Mouse (Mus musculus) gastrocnemius, adult 8-10 months (tissue): ENCODE data around the gene Slc26a10. TPM values are rescaled to one million over a fixed set of nuclear protein-coding genes. Genes with fewer than 3 reads are reported as not detected.

ENCODE experiments used
- DNase-seq, 2 experiments: peaks; one replicate each; pipeline ENCODE4 v3.0.0; 2022; ENCODE audit warnings: low spot score in 2 of 2
- total RNA-seq, 4 experiments: library from RNA; stranded (reverse); gene quantifications; 2 replicates each; pipeline ENCODE4 v1.2.4; 2022

Slc26a10 gene
- total RNA-seq, 4 experiments from 2014 or later: 1.8 to 4.1 (median 2.7) TPM

DNA sequence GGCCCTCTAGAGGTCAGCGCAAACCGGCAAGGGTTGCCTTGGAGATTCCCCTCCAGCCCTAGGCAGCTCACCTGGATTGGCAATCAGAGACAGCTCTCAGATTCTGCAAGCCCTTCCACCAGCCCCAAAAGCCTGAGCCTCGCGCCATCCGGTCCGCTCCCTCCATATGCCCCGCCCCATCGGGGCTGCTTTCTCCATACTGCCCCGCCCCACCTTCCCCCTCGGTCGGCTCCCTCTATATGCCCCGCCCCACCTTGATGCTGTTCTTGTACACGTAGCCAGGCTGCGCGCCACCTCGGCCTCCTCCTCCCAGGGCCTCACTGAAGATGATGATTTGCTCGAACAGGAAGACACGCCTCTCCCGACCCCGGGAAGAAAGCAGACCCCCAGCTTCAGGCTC, 3.3 kb upstream of the Slc26a10 start:
- no peak for DNase-seq

DNA sequence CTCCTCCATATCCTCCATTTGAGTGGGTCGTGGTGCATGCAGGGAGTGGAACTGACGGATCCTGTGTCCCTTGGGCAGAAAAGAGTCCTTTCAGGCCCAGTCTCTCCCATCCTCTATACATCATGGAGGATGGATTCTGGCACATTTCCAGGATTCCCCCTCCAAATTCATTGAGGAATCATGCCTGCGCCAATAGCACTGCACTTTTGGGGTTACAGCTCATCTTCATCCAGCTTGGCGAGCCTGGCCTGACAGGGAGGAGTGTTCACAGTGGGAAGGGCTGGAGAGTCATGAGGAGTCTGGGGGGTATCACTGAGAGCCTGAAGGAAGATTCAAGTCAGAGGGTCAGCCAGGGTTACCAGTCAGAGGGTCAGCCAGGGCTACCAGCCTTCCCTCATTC, 2.2 kb upstream of the Slc26a10 start:
- no peak for DNase-seq

- no peak for DNase-seq
Measured at GRCm38 (mm10) chr10:127181566-127181965, 1.1 kb upstream of the Slc26a10 start.

- no peak for DNase-seq
Measured at GRCm38 (mm10) chr10:127180695-127181047, 226 bp upstream of the Slc26a10 start.

- no peak for DNase-seq
Measured at GRCm38 (mm10) chr10:127178286-127179027, 2.0 kb downstream of the Slc26a10 start.

- peak; percentile 42 to 46 for DNase-seq
Measured at GRCm38 (mm10) chr10:127177719-127178118, 2.7 kb downstream of the Slc26a10 start.

DNA sequence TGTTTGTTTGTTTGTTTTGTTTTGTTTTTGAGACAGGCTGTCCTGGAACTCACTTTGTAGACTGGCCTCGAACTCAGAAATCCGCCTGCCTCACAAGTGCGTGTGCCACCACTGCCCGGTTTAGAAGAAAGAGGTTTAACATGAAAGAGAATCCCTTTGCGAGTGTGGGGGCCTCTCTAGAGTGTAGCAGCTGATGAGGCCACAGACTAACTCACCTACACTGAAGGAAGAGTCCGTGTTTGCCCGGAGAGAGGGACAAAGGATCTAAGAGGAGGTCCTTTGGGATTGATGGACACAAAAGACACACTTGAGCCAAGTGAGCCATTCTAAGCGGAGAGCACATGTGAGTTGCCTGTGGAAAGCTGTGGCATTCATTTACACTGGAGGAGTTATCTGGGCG, 3.2 kb downstream of the Slc26a10 start:
- no peak for DNase-seq

- peak in 1 of 2 experiments; percentile 1 for DNase-seq
Measured at GRCm38 (mm10) chr10:127176756-127177155, 3.7 kb downstream of the Slc26a10 start.

GRCm38 (mm10) chr10:127176228-127176627, 4.2 kb downstream of the Slc26a10 start:
- DNase-seq: no peak

- DNase-seq: no peak
Measured at GRCm38 (mm10) chr10:127174170-127174569, 6.3 kb downstream of the Slc26a10 start.

DNA sequence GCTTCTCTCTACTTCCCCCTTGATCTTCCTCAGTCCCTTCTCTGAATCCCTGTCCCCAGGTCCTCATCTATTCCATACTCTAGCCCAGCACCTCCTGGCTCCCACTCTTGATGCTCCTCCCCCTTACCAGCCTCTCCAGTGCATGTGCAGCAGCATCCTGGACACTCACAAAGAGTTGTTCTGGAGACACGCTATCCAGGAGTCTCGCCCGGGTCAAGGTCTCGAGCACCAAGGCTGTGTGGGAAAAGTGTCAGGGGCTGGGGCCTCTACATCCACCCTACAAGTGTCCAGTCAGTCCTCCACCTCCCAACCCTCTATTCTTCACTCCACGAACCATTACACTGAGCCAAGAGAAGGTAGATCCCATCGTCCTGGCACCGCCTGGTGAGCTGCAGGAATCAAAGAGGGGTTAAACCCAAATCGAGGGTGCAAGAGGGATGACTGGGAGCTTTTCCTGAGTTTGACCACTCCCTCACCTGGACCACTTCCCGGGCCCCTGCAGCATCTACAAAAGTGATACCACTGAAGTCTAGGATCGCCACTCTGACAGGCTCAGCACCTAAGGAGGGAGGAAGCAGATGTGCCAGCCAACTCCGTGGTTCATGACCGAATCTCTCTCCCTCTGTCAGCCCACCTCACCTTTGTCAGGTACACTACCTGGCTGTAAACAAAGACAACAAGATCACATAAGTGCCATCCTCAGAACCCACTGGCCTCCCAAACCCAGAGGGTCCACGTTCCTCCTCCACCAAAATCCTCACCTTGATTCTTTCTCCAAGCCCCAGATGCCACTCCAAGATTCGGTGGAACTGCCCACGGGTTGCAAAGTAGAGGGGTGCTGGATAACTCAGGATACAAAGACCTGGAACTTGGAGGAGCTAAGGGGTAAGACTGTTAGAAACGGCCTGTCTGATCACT, 7.0 kb downstream of the Slc26a10 start:
- no peak for DNase-seq

GRCm38 (mm10) chr10:127171631-127172200, 8.7 kb downstream of the Slc26a10 start:
- DNase-seq: no peak

DNA sequence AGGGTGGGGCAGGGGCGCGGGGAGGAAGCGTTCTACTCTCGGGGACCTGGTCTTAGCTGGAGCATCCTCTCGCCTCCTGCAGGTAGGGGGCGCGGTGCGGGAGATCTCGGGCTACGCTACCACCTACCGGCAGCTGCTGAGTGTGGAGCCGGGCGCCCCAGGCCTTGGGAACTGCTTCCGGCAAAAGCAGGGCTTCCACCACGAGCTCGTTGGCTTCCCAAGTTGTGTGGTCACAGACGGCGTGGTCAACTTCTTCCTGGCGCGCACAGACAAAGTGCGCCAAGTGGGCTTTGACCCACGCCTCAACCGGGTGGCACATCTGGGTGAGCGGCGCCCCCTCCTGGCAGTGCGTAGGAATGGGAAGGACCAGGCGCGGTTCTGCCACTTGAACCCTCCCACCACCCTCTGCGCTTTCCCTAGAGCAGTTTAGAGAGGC, 9.6 kb downstream of the Slc26a10 start:
- DNase-seq: no peak

DNA sequence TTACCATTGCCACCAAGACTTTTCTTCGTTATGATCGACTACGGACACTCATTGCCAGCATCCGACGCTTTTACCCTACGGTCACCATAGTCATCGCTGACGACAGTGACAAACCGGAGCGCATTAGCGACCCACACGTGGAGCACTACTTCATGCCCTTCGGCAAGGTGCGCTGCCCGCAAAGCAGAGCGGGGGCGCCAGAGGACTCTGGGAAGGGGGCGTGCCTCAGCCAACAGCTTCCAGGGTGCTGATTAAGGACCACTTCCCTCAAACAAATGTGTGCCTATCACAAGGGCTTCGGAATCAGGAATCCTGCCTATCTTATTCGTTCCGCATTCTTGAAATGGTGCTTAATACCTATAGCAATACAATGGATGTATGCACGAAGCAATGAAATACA, 10.4 kb downstream of the Slc26a10 start:
- DNase-seq: no peak

- no peak for DNase-seq
Measured at GRCm38 (mm10) chr10:127167614-127168192, 12.7 kb downstream of the Slc26a10 start.

- no peak for DNase-seq
Measured at GRCm38 (mm10) chr10:127166771-127167613, 13.5 kb downstream of the Slc26a10 start.

GRCm38 (mm10) chr10:127166404-127166715, 14.1 kb downstream of the Slc26a10 start:
- DNase-seq: no peak

DNA sequence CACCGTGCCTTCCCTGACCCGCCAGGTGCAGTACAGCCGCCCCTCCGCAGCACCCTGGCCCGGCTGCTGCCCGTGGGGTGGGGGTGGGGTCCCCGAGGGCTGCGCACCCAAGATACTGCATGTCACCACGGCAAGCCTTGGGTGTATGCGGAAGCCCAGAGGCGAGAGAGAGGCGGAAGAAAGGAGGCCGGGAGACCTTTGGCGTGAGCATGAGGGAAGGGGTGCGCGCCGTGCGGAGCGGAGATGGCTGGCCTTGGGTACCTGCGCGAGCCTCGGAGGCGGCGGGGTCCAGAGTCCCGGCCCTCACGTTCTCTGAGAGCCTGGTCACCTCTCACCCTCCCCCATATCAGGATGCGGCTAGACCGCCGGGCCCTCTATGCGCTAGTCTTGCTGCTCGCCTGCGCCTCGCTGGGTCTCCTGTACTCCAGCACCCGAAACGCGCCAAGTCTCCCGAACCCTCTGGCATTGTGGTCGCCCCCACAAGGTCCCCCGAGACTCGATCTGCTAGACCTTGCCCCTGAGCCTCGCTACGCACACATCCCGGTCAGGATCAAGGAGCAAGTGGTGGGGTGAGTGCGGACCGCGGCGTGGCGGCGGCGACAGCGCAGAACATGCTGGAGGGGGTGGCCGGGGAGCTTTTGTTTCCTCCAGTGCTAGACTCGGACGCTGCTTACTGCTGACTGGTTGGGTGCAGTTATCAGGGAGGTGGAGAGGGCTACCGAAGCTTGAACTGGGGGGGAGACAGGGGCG, 14.6 kb downstream of the Slc26a10 start:
- no peak for DNase-seq

GRCm38 (mm10) chr10:127165354-127165653, 15.1 kb downstream of the Slc26a10 start:
- no peak for DNase-seq

- peak in 1 of 2 experiments; percentile 40 for DNase-seq
Measured at GRCm38 (mm10) chr10:127164631-127165353, 15.7 kb downstream of the Slc26a10 start, which contains the start of gene B4galnt1. Gene B4galnt1 (plus strand): TSS chr10:127165225.
